ENCODE assay signal across 8 mouse cellular contexts in the genomic region with DNA sequence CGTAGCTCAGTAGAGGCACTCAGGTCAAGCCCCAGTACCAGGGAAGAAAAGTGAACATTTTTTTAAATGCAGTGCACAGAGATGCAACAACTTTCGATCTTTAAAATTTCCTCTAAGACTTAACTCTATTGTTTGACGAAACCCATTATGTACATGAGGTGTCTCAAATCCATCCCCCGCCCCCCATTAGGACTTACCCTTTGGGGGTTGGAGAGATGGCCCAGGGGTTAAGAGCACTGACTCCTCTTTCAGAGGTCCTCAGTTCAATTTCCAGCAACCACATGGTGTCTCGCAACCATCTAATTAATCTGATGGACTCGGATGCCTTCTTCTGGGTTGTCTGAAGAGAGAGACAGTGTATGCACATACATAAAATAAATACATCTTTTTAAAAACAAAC. TPM values are rescaled to one million over a fixed set of nuclear protein-coding genes. Genes with fewer than 3 reads are reported as not detected.
A peak's percentile ranks its signal among the peaks of the same experiment; 100 is the strongest.
DNase-seq lines count a peak whose midpoint lies in the region; ATAC-seq and TF ChIP-seq lines count a peak whose summit lies in the region.

No protein-coding gene starts in this region.

- no peaks in the 10 kb centered on the region for H3K27me3 ChIP-seq in embryonic facial prominence, embryonic 13.5 days
- H3K27me3 ChIP-seq in intestine, embryonic 14.5 days (replicated peaks; ENCODE audit: control insufficient read depth, insufficient read depth, low read length), result no peaks in the 10 kb centered on the region
- no peaks in the 10 kb centered on the region for H3K27me3 ChIP-seq in neural tube, embryonic 12.5 days (replicated peaks)

- peak overlapping the region; percentile 95 for H3K27ac ChIP-seq in embryonic facial prominence, embryonic 13.5 days
- H3K27ac ChIP-seq in intestine, embryonic 14.5 days (ENCODE audit: low read depth), result peak overlapping the region; percentile 76
- no peak overlapping the region for H3K27ac ChIP-seq in neural tube, embryonic 12.5 days

- WGBS in lung, adult 2 months, result 12% methylated on average over 6 of the region's 6 CpGs
- 4% methylated on average over 6 of the region's 6 CpGs for WGBS in embryonic facial prominence, embryonic 13.5 days
- 7% methylated on average over 6 of the region's 6 CpGs for WGBS in intestine, embryonic 14.5 days
- WGBS in neural tube, embryonic 12.5 days, result 7% methylated on average over 6 of the region's 6 CpGs

- H3K36me3 ChIP-seq in embryonic facial prominence, embryonic 13.5 days, result no peaks in the 10 kb centered on the region
- H3K36me3 ChIP-seq in intestine, embryonic 14.5 days (ENCODE audit: control insufficient read depth, insufficient read depth, low read length), result no peaks in the 10 kb centered on the region
- H3K36me3 ChIP-seq in neural tube, embryonic 12.5 days, result no peaks in the 10 kb centered on the region

- no peaks in the 10 kb centered on the region for H3K9me3 ChIP-seq in embryonic facial prominence, embryonic 13.5 days
- H3K9me3 ChIP-seq in intestine, embryonic 14.5 days (ENCODE audit: control insufficient read depth, low read length), result no peaks in the 10 kb centered on the region
- no peaks in the 10 kb centered on the region for H3K9me3 ChIP-seq in neural tube, embryonic 12.5 days

- H3K4me2 ChIP-seq in embryonic facial prominence, embryonic 13.5 days, result peak overlapping the region; percentile 72
- H3K4me2 ChIP-seq in intestine, embryonic 14.5 days (ENCODE audit: low read length), result peak overlapping the region; percentile 59
- H3K4me2 ChIP-seq in neural tube, embryonic 12.5 days (replicated peaks), result peak overlapping the region; percentile 60

- H3K4me3 ChIP-seq in lung, adult 2 months (replicated peaks; ENCODE audit: extremely low read depth, low read depth, low read length), result peak overlapping the region; percentile 28
- peak overlapping the region; percentile 80 for H3K4me3 ChIP-seq in embryonic facial prominence, embryonic 13.5 days
- peak overlapping the region; percentile 97 for H3K4me3 ChIP-seq in intestine, embryonic 14.5 days (ENCODE audit: low read depth, low read length)
- peak overlapping the region; percentile 64 for H3K4me3 ChIP-seq in neural tube, embryonic 12.5 days

- H3K4me1 ChIP-seq in lung, adult 2 months (ENCODE audit: control insufficient read depth, insufficient read depth, low read length), result peaks cover 11% of the 10 kb centered on the region
- peaks cover 42% of the 10 kb centered on the region for H3K4me1 ChIP-seq in embryonic facial prominence, embryonic 13.5 days
- peaks cover 25% of the 10 kb centered on the region for H3K4me1 ChIP-seq in intestine, embryonic 14.5 days (replicated peaks; ENCODE audit: control insufficient read depth, insufficient read depth, low read length)
- H3K4me1 ChIP-seq in neural tube, embryonic 12.5 days, result peaks cover 26% of the 10 kb centered on the region

- peak overlapping the region; percentile 94 for H3K9ac ChIP-seq in embryonic facial prominence, embryonic 13.5 days
- peak overlapping the region; percentile 90 for H3K9ac ChIP-seq in intestine, embryonic 14.5 days (ENCODE audit: low read length)
- peak overlapping the region; percentile 59 for H3K9ac ChIP-seq in neural tube, embryonic 12.5 days

- no peak for TF ChIP-seq POLR2A in lung, adult 2 months (IDR thresholded peaks at IDR 0.05; ENCODE audit: borderline replicate concordance, extremely low read depth, low read depth, low read length)

- TF ChIP-seq CTCF in lung, adult 2 months (IDR thresholded peaks at IDR 0.05; ENCODE audit: insufficient read depth, low read length), result no peak

- DNase-seq in lung, adult 2 months, result no peak
- DNase-seq in lung, postnatal 4 days, result no peak
- DNase-seq in intestine, embryonic 14.5 days (ENCODE audit: low spot score), result no peak
- no peak for DNase-seq in spleen, postnatal 10 days (ENCODE audit: low spot score in 2 of 2)
- DNase-seq in frontal cortex, postnatal 14 days (ENCODE audit: low spot score in 2 of 2), result no peak
- no peak for DNase-seq in layer of hippocampus, adult 9-10 months (ENCODE audit: low spot score)

- no peak for ATAC-seq in embryonic facial prominence, embryonic 13.5 days (ENCODE audit: insufficient number of reproducible peaks, insufficient read depth, low FRiP score, low TSS enrichment, low read depth)
- no peak for ATAC-seq in intestine, embryonic 14.5 days (replicated peaks; ENCODE audit: low FRiP score, low TSS enrichment, low read depth)
- ATAC-seq in neural tube, embryonic 12.5 days (ENCODE audit: low FRiP score, low read depth), result no peak

RNA-seq across cellular contexts. Expression of gene Lrrc28, which starts 1.1 kb away (rescaled TPM):
- polyA plus RNA-seq in lung, adult 2 months (2012; rRNA removed), result 18.9 and 25.4 TPM in 2 replicates
- 23.5 and 24.1 TPM in 2 replicates for polyA plus RNA-seq in embryonic facial prominence, embryonic 13.5 days (2015; fragmentation: Nextera tagmentation; extraction: Ambion mirVana)
- polyA plus RNA-seq in intestine, embryonic 14.5 days (2014; fragmentation: Nextera tagmentation; extraction: Ambion mirVana), result 12.4 and 14.1 TPM in 2 replicates
- 35.2 and 35.6 TPM in 2 replicates for polyA plus RNA-seq in neural tube, embryonic 12.5 days (2016; fragmentation: Nextera tagmentation; extraction: Ambion mirVana)

RNA-seq across cellular contexts. Expression of gene Ttc23, which starts 1.1 kb away (rescaled TPM):
- polyA plus RNA-seq in lung, adult 2 months (2012; rRNA removed), result 4.6 and 10.0 TPM in 2 replicates
- polyA plus RNA-seq in embryonic facial prominence, embryonic 13.5 days (2015; fragmentation: Nextera tagmentation; extraction: Ambion mirVana), result 44.9 and 45.3 TPM in 2 replicates
- polyA plus RNA-seq in intestine, embryonic 14.5 days (2014; fragmentation: Nextera tagmentation; extraction: Ambion mirVana), result 27.5 and 30.8 TPM in 2 replicates
- 22.2 and 23.7 TPM in 2 replicates for polyA plus RNA-seq in neural tube, embryonic 12.5 days (2016; fragmentation: Nextera tagmentation; extraction: Ambion mirVana)

Comparison
In these comparisons a context has a peak if more than half of its experiments do, and no peak if none do; other contexts are left out.
1. H3K4me3 ChIP-seq: peak in every context shown above with its lines; median percentile 97 in intestine, embryonic 14.5 days; 80 in embryonic facial prominence, embryonic 13.5 days; 64 in neural tube, embryonic 12.5 days; 28 in lung, adult 2 months.